Mouse (Mus musculus): ENCODE results near the gene Nhsl1.

Gene Nhsl1

GRCm38 (mm10) chr10:18318916-18319481 lies at the start of gene Nhsl1:
Gene Nhsl1, plus strand, starts transcription at chr10:18318985.
- peak in 1 of 2 experiments; percentile 24 for DNase-seq (ENCODE audit: low spot score in 2 of 2)

- no peak for DNase-seq (ENCODE audit: low spot score in 2 of 2)
These were observed 42.6 kb upstream of the Nhsl1 start for GRCm38 (mm10) chr10:18276090-18276734.

GRCm38 (mm10) chr10:18283991-18284390 lies 34.8 kb upstream of the Nhsl1 start:
- DNase-seq (ENCODE audit: low spot score in 2 of 2): no peak

GRCm38 (mm10) chr10:18289512-18289911 lies 29.3 kb upstream of the Nhsl1 start:
- no peak for DNase-seq (ENCODE audit: low spot score in 2 of 2)

DNA sequence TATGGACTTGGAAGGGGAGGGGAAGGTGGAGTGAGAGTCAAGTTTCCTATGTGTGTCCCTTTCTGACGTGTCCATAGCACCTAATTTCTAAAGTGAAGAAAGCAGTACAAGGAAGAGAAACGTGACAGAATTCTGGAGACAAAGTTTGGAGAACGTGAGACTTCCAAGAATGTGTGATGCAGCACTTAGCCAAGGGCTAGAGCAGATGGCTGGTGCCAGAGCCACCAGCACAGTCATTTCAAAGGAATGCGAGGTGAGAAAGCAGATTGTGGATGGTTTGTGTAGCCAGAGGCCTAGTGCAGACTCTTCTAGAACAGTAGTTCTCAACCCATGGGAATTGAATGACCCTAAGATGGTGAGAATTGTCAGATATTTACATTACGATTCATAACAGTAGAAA lies 13.7 kb upstream of the Nhsl1 start:
- no peak for DNase-seq (ENCODE audit: low spot score in 2 of 2)

GRCm38 (mm10) chr10:18315071-18315470 lies 3.7 kb upstream of the Nhsl1 start:
- no peak for DNase-seq (ENCODE audit: low spot score in 2 of 2)

- DNase-seq (ENCODE audit: low spot score in 2 of 2): no peak
These were observed 1.3 kb upstream of the Nhsl1 start for GRCm38 (mm10) chr10:18317521-18317920.

DNA sequence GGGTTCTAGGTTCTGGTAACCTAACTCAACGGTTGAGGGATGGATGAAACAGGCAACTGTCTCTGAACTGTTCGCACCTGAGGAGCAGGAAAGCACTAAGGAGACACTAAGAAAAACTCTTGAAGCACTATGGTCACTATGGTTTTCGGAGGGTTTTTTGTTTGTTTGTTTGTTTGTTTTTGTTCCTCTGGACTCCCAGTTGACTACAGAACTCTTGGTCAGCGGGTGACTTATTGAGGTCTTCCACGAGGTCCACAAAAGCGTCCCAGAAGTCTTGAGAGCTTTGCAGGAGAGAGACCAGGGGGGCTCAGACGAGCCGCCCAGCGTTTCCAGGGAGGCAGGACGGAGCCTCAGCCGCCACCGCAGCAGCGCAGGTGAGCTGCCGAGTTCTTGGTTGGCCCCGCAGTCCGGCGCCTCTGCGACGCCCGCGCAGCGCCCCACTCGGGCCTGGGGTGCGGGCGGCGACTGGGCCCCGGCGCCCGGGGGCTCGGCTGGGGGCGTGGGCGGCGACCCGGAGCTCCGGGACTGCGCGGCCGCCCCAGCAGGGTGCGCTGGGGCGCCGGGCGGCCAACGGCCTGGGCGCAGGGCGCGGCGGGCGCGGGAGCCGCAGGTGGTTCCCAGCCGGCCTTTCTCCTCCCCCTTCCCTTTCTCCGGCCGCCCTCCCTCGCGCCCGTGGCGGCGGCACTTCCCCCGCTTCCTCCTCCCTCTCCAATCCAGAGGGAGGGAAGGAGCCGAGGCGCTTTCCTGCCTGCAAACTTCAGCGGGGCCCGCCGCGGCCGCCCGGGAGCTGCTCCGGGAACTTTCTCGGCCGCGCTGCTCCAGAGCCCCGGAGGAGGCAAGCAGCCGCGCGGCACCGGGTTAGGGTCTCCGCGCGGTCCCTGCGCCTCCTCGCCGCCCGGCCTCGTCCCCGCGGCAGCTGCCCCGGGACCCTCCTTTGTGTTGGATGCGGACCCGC lies 547 bp upstream of the Nhsl1 start:
- no peak for DNase-seq (ENCODE audit: low spot score in 2 of 2)

DNA sequence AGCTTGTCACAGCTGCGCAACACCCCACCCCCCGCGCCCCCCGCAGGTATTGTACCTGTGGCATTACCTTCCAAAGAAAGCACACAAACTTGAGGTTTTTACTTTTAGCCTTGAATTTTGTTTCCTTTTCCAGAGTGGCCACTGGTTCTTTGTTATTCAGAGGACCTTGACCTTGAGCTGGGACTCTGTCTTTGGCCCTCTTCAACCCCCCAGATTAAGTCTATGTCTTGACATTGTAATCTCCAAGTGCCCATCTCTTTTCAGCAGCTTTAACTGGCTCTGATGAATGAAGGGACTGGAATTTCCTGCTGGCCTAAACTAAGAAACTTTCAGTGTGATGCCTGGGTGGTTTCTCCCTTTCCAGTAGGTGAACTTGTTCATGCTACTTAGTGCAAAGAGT lies 906 bp downstream of the Nhsl1 start:
- DNase-seq (ENCODE audit: low spot score in 2 of 2): no peak

GRCm38 (mm10) chr10:18321861-18322260 lies 3.1 kb downstream of the Nhsl1 start:
- no peak for DNase-seq (ENCODE audit: low spot score in 2 of 2)

- DNase-seq (ENCODE audit: low spot score in 2 of 2): no peak
These were observed 4.9 kb downstream of the Nhsl1 start for GRCm38 (mm10) chr10:18323701-18324100.

- no peak for DNase-seq (ENCODE audit: low spot score in 2 of 2)
These were observed 9.6 kb downstream of the Nhsl1 start for GRCm38 (mm10) chr10:18328331-18328908.

GRCm38 (mm10) chr10:18329096-18330038 lies 10.6 kb downstream of the Nhsl1 start:
- DNase-seq (ENCODE audit: low spot score in 2 of 2): no peak

- no peak for DNase-seq (ENCODE audit: low spot score in 2 of 2)
These were observed 11.7 kb downstream of the Nhsl1 start for GRCm38 (mm10) chr10:18330445-18330844.

DNA sequence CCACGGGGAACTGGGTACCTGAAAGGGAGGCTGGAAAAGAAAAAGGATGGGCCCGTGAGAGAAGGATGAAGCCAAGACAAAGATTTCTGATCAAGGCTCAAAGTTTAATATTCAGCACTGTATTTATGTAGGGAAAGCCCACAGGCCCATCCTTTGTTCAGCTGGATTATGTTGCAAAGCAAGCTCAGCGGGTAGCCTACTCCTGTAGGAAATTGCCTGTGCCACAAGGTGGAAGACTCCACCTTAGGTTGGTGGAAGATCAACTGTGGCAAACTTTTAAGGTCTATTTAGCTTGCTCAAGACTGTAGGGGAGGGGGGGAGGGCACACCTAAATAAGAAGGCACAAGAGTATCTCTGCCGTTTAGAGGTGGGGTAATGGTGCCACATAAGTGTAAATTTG lies 14.8 kb downstream of the Nhsl1 start:
- no peak for DNase-seq (ENCODE audit: low spot score in 2 of 2)

DNA sequence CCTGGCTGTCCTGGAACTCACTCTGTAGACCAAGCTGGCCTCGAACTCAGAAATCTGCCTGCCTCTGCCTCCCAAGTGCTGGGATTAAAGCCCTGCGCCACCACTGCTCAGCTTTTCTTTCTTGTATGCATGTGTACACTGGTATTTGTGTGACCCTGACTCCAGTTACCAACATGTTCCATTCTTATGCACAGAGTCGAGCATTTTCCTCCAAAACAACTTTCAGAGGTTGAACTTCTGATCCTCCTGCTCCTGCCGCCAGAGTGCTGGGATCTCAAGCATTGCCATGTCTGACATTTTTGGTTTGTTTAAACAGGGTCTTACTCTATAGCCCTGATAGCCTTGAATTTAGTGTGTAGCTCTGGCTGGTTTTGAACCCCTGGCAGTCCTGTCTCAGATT lies 15.4 kb downstream of the Nhsl1 start:
- no peak for DNase-seq (ENCODE audit: low spot score in 2 of 2)

GRCm38 (mm10) chr10:18334734-18335133 lies 15.9 kb downstream of the Nhsl1 start:
- no peak for DNase-seq (ENCODE audit: low spot score in 2 of 2)

DNA sequence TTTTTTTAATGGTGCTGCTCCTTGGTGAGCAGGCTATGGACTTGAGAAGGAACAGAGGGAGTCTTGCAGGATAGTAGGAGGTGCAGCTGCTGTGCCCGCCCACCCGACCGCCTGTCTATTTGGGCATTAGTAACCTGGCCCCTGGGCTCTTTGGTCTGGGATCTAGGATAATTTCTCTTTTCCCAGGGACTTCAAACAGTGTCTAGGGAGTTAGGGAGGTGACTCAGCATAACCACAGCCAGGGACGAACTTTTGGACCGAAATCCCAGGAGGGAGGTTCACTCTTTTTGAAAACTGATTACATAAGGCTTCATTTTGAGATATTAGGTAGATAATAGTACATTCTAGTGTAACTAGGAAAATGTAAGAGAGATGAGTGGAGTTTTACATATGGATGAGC lies 18.9 kb downstream of the Nhsl1 start:
- DNase-seq (ENCODE audit: low spot score in 2 of 2): no peak

GRCm38 (mm10) chr10:18339386-18339785 lies 20.6 kb downstream of the Nhsl1 start:
- no peak for DNase-seq (ENCODE audit: low spot score in 2 of 2)

- DNase-seq (ENCODE audit: low spot score in 2 of 2): no peak
These were observed 22.1 kb downstream of the Nhsl1 start for GRCm38 (mm10) chr10:18340930-18341329.

Data from frontal cortex, postnatal 25 days (tissue).